ENCODE assay signal across 9 mouse cellular contexts in genomic region chr10:117916280-117916679, GRCm38 (mm10).
A peak's percentile ranks its signal among the peaks of the same experiment; 100 is the strongest.
DNase-seq lines count a peak whose midpoint lies in the region; ATAC-seq lines count a peak whose summit lies in the region.
"Had no signal": no experiment of that assay in that cellular context is flagged by ENCODE, and none has a peak within 500 bp of the region (broad histone marks: within the 10 kb centered on the region; RNA-seq: fewer than 3 reads in every experiment).

No protein-coding gene starts in this region.

- H3K9ac ChIP-seq in liver, embryonic 15.5 days: no peak overlapping the region
- no peak overlapping the region for H3K9ac ChIP-seq in forebrain, embryonic 13.5 days
- no peak overlapping the region for H3K9ac ChIP-seq in hindbrain, embryonic 12.5 days

- peak; percentile 85 for ATAC-seq in liver, embryonic 15.5 days (ENCODE audit: insufficient read depth)
- no peak for ATAC-seq in forebrain, embryonic 13.5 days
- ATAC-seq in hindbrain, embryonic 12.5 days (ENCODE audit: low FRiP score): no peak

- no peak overlapping the region for H3K27ac ChIP-seq in heart, embryonic 10.5 days
- H3K27ac ChIP-seq in liver, embryonic 15.5 days (replicated peaks): no peak overlapping the region
- no peak overlapping the region for H3K27ac ChIP-seq in forebrain, embryonic 13.5 days
- no peak overlapping the region for H3K27ac ChIP-seq in hindbrain, embryonic 12.5 days

- no peak overlapping the region for H3K4me2 ChIP-seq in liver, embryonic 15.5 days
- no peak overlapping the region for H3K4me2 ChIP-seq in forebrain, embryonic 13.5 days
- no peak overlapping the region for H3K4me2 ChIP-seq in hindbrain, embryonic 12.5 days (replicated peaks)

- H3K4me3 ChIP-seq in heart, embryonic 10.5 days: no peak overlapping the region
- H3K4me3 ChIP-seq in liver, embryonic 15.5 days (replicated peaks): no peak overlapping the region
- no peak overlapping the region for H3K4me3 ChIP-seq in forebrain, embryonic 13.5 days
- H3K4me3 ChIP-seq in hindbrain, embryonic 12.5 days: no peak overlapping the region

- WGBS in heart, embryonic 10.5 days: 24% methylated on average over 7 of the region's 7 CpGs
- 19% methylated on average over 7 of the region's 7 CpGs for WGBS in liver, embryonic 15.5 days (ENCODE audit: insufficient replicate concordance)
- 72% methylated on average over 7 of the region's 7 CpGs for WGBS in forebrain, embryonic 13.5 days
- WGBS in hindbrain, embryonic 12.5 days: 72% methylated on average over 7 of the region's 7 CpGs

- DNase-seq in heart, embryonic 10.5 days (ENCODE audit: low spot score): peak; percentile 78
- DNase-seq in heart, postnatal 25 days (ENCODE audit: low spot score): no peak
- DNase-seq in 3T3-L1 (ENCODE audit: low read depth, low spot score) (peak; percentile 94), NIH3T3 (ENCODE audit: low read depth) (peak; percentile 92)
- DNase-seq in spleen, adult 18-20 months: no peak
- DNase-seq: kidney, adult 8-10 months had no signal

- H3K27me3 ChIP-seq in heart, embryonic 10.5 days (ENCODE audit: insufficient read depth, poor library complexity, severe bottlenecking): no peaks in the 10 kb centered on the region
- no peaks in the 10 kb centered on the region for H3K27me3 ChIP-seq in liver, embryonic 15.5 days
- no peaks in the 10 kb centered on the region for H3K27me3 ChIP-seq in forebrain, embryonic 13.5 days
- H3K27me3 ChIP-seq in hindbrain, embryonic 12.5 days: no peaks in the 10 kb centered on the region

- H3K9me3 ChIP-seq in heart, embryonic 10.5 days: no peaks in the 10 kb centered on the region
- no peaks in the 10 kb centered on the region for H3K9me3 ChIP-seq in liver, embryonic 15.5 days (replicated peaks)
- H3K9me3 ChIP-seq in forebrain, embryonic 13.5 days (replicated peaks): no peaks in the 10 kb centered on the region
- H3K9me3 ChIP-seq in hindbrain, embryonic 12.5 days (replicated peaks): no peaks in the 10 kb centered on the region

- 0 out of 2 replicates have a peak, but pooled peaks cover 7% of the 10 kb centered on the region for H3K4me1 ChIP-seq in heart, embryonic 10.5 days
- H3K4me1 ChIP-seq in liver, embryonic 15.5 days (replicated peaks): peaks cover 6% of the 10 kb centered on the region; the same call in 1 of the 2 replicates
- H3K4me1 ChIP-seq in forebrain, embryonic 13.5 days: no peaks in the 10 kb centered on the region
- H3K4me1 ChIP-seq in hindbrain, embryonic 12.5 days: no peaks in the 10 kb centered on the region

- intact Hi-C loops in heart, postnatal 25 days (cut with DNase I): no loop called here

- no peaks in the 10 kb centered on the region for H3K36me3 ChIP-seq in heart, embryonic 10.5 days
- no peaks in the 10 kb centered on the region for H3K36me3 ChIP-seq in liver, embryonic 15.5 days (replicated peaks)
- H3K36me3 ChIP-seq in forebrain, embryonic 13.5 days (ENCODE audit: poor library complexity, severe bottlenecking): no peaks in the 10 kb centered on the region
- H3K36me3 ChIP-seq in hindbrain, embryonic 12.5 days: no peaks in the 10 kb centered on the region

Comparison
In these comparisons a context has a peak if more than half of its experiments do, and no peak if none do; other contexts are left out.
1. DNase-seq: peak in heart, embryonic 10.5 days (single experiment), 3T3-L1 (single experiment) and NIH3T3 (single experiment); none in heart, postnatal 25 days (single experiment) and spleen, adult 18-20 months (0 of 2).